ENCODE assay signal across 8 mouse cellular contexts in the genomic region with DNA sequence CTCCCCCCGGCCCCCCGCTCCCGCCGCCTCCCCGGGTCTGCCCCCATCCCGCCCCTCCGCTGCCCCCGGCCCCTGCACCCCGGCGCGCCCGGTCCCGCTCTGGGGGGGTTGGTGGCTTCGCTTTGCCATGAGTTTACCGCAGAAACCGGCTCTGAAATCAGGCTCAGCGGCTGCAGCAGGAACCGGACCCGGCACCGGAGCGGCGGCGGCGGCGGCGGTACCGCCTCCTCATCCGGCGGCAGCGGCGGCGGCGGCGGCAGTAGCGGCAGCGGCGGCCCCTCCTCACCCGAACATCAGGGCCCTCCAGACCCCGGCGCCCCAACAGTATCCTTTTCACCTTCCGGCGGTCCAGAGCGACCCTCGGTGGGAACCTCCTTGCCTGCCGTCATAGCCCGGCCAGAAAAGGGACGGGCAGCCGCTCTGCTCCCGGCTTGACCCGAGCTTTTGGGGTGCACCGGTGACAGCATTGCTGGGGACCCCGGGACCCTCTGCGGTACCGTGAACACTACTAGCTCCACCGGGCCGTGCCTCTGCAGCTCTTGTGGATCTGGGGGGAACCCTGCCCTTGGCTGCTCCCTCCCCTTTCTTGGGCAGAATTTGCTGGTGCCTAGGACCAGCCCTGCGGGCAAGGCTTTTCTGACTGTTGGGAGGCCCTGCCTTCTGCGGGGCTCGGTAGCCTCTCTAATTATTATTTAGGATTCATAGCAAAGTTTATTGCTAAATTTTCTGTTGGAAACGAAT. TPM values are rescaled to one million over a fixed set of nuclear protein-coding genes. Genes with fewer than 3 reads are reported as not detected.
DNase-seq lines count a peak whose midpoint lies in the region; ATAC-seq and TF ChIP-seq lines count a peak whose summit lies in the region.

No protein-coding gene starts in this region.

- ATAC-seq in heart, embryonic 11.5 days (replicated peaks; ENCODE audit: insufficient number of reproducible peaks, low FRiP score, low TSS enrichment), result peak; percentile 51; the same call in 1 of the 2 replicates
- peak; percentile 2; the same call in 1 of the 2 replicates for ATAC-seq in kidney, postnatal 0 days (replicated peaks; ENCODE audit: low FRiP score, low read depth)
- ATAC-seq in lung, postnatal 0 days, result peak; percentile 12

- H3K4me3 ChIP-seq in heart, embryonic 11.5 days (ENCODE audit: low read depth, low read length), result peak overlapping the region; percentile 89
- H3K4me3 ChIP-seq in kidney, postnatal 0 days (replicated peaks; ENCODE audit: low read depth, low read length), result peak overlapping the region; percentile 93
- H3K4me3 ChIP-seq in lung, postnatal 0 days (ENCODE audit: low read depth, low read length), result peak overlapping the region; percentile 95

- peaks cover 14% of the 10 kb centered on the region for H3K36me3 ChIP-seq in heart, embryonic 11.5 days (ENCODE audit: control insufficient read depth, insufficient read depth, low read length)
- 0 out of 2 replicates have a peak, but pooled peaks cover 8% of the 10 kb centered on the region for H3K36me3 ChIP-seq in kidney, postnatal 0 days (ENCODE audit: insufficient read depth, low read length)
- H3K36me3 ChIP-seq in lung, postnatal 0 days (ENCODE audit: insufficient read depth, low read length), result peaks cover 7% of the 10 kb centered on the region; the same call in 1 of the 2 replicates

- no peak for TF ChIP-seq EP300 in lung, postnatal 0 days (IDR thresholded peaks at IDR 0.05)

- H3K27me3 ChIP-seq in heart, embryonic 11.5 days (ENCODE audit: control insufficient read depth, insufficient read depth, low read length), result no peaks in the 10 kb centered on the region
- no peaks in the 10 kb centered on the region for H3K27me3 ChIP-seq in kidney, postnatal 0 days (ENCODE audit: insufficient read depth, low read length)
- H3K27me3 ChIP-seq in lung, postnatal 0 days (replicated peaks; ENCODE audit: insufficient read depth, low read length), result no peaks in the 10 kb centered on the region

- DNase-seq in A20 (ENCODE audit: low read depth, low spot score) (peak; percentile 74), adipocyte (ENCODE audit: low spot score) (peak; percentile 8)
- DNase-seq in embryo, embryonic 11 days, result peak; percentile 45
- peak; percentile 51 for DNase-seq in kidney, postnatal 0 days (ENCODE audit: low spot score)
- DNase-seq in lung, postnatal 0 days (ENCODE audit: low spot score), result peak; percentile 32
- DNase-seq in ovary, adult 18-20 months (ENCODE audit: low spot score), result peak; percentile 14
- DNase-seq in thymus, postnatal 4 days, result peak; percentile 75

- peaks cover 25% of the 10 kb centered on the region for H3K4me1 ChIP-seq in heart, embryonic 11.5 days (ENCODE audit: control insufficient read depth, insufficient read depth, low read length)
- peaks cover 26% of the 10 kb centered on the region for H3K4me1 ChIP-seq in kidney, postnatal 0 days (replicated peaks; ENCODE audit: insufficient read depth, low read length)
- peaks cover 13% of the 10 kb centered on the region; the same call in 1 of the 2 replicates for H3K4me1 ChIP-seq in lung, postnatal 0 days (ENCODE audit: insufficient read depth, low read depth, low read length)

- H3K9me3 ChIP-seq in heart, embryonic 11.5 days (replicated peaks; ENCODE audit: control insufficient read depth, low read length), result no peaks in the 10 kb centered on the region
- H3K9me3 ChIP-seq in kidney, postnatal 0 days (replicated peaks; ENCODE audit: low read length), result no peaks in the 10 kb centered on the region
- H3K9me3 ChIP-seq in lung, postnatal 0 days (ENCODE audit: low read length), result no peaks in the 10 kb centered on the region

- TF ChIP-seq CTCF in kidney, postnatal 0 days (IDR thresholded peaks at IDR 0.05; ENCODE audit: low read depth), result no peak
- no peak for TF ChIP-seq CTCF in lung, postnatal 0 days (IDR thresholded peaks at IDR 0.05)

- H3K27ac ChIP-seq in heart, embryonic 11.5 days (ENCODE audit: low read depth, low read length), result peak overlapping the region; percentile 95
- H3K27ac ChIP-seq in kidney, postnatal 0 days, result peak overlapping the region; percentile 91
- peak overlapping the region; percentile 91 for H3K27ac ChIP-seq in lung, postnatal 0 days (ENCODE audit: low read length)

- H3K9ac ChIP-seq in heart, embryonic 11.5 days (ENCODE audit: low read depth, low read length), result peak overlapping the region; percentile 97
- peak overlapping the region; percentile 99 for H3K9ac ChIP-seq in kidney, postnatal 0 days (ENCODE audit: low read depth, low read length)
- peak overlapping the region; percentile 90 for H3K9ac ChIP-seq in lung, postnatal 0 days (replicated peaks; ENCODE audit: low read depth)

- WGBS in heart, embryonic 11.5 days (ENCODE audit: insufficient replicate concordance), result under 1% methylated on average over 46 of the region's 60 CpGs
- WGBS in kidney, postnatal 0 days, result under 1% methylated on average over 50 of the region's 60 CpGs
- WGBS in lung, postnatal 0 days, result 1% methylated on average over 26 of the region's 60 CpGs

- H3K4me2 ChIP-seq in heart, embryonic 11.5 days, result peak overlapping the region; percentile 92
- H3K4me2 ChIP-seq in kidney, postnatal 0 days (ENCODE audit: low read length), result peak overlapping the region; percentile 82
- H3K4me2 ChIP-seq in lung, postnatal 0 days (replicated peaks; ENCODE audit: low read depth, low read length), result peak overlapping the region; percentile 87

RNA-seq across cellular contexts. Expression of a gene that starts 1.2 kb away (rescaled TPM):
- polyA plus RNA-seq in heart, embryonic 11.5 days (2014; fragmentation: Nextera tagmentation; extraction: Ambion mirVana), result 30.5 and 33.6 TPM in 2 replicates
- polyA plus RNA-seq in kidney, postnatal 0 days (2015; fragmentation: Nextera tagmentation; extraction: Ambion mirVana), result 26.6 and 28.6 TPM in 2 replicates
- 17.2 and 18.2 TPM in 2 replicates for polyA plus RNA-seq in lung, postnatal 0 days (2015; fragmentation: Nextera tagmentation; extraction: Ambion mirVana)

Comparison
In these comparisons a context has a peak if more than half of its experiments do, and no peak if none do; other contexts are left out.
1. Peak in every context shown above with its lines: DNase-seq, ATAC-seq, H3K4me3 ChIP-seq and H3K27ac ChIP-seq.
2. DNase-seq: peak in every context shown above with its lines; median percentile 75 in thymus, postnatal 4 days; 74 in A20; 51 in kidney, postnatal 0 days; 45 in embryo, embryonic 11 days; 32 in lung, postnatal 0 days; 14 in ovary, adult 18-20 months; 8 in adipocyte.